Mouse (Mus musculus): ENCODE measurements around the gene Flt3l.

- TF ChIP-seq USF1 (IDR thresholded peaks at IDR 0.05; ENCODE audit: low read depth) (no peak), CTCF (IDR thresholded peaks at IDR 0.05; ENCODE audit: control insufficient read depth, insufficient read depth, insufficient read length) (no peak), CEBPB (IDR thresholded peaks at IDR 0.05; ENCODE audit: low read depth) (no peak), MYOG (IDR thresholded peaks at IDR 0.05; ENCODE audit: control insufficient read depth, extremely low read depth, insufficient read length) (no peak), FOSL1 (IDR thresholded peaks at IDR 0.05; ENCODE audit: insufficient read depth, low read length, poor library complexity, severe bottlenecking) (no peak), MYOD1 (IDR thresholded peaks at IDR 0.05; ENCODE audit: control insufficient read depth, insufficient read length, low read depth) (no peak)
Measured at GRCm38 (mm10) chr7:45112529-45112928, 23.7 kb downstream of the Flt3l start.
